Mouse (Mus musculus) neural tube, embryonic 11.5 days (tissue): ENCODE data around the gene Urad. TPM values are rescaled to one million over a fixed set of nuclear protein-coding genes. Genes with fewer than 3 reads are reported as not detected.

Experiments
- ATAC-seq: fragments of 200-750 bp; cut with Nextera tagmentation; 2 replicates; pipeline ENCODE4 v1.8.0; 2017; ENCODE audit warnings: moderate number of reproducible peaks, mild to moderate bottlenecking, moderate TSS enrichment, moderate library complexity; ENCODE audit not compliant: insufficient read depth, low FRiP score, low TSS enrichment
- DNase-seq: peaks from one replicate; pipeline ENCODE4 v3.0.0-alpha.2; 2015; ENCODE audit warnings: low spot score
- H3K27ac ChIP-seq: fragments of 300-500 bp; sonication (generic); 2 replicates; pipeline ENCODE4 v1.5.1; 2014; ENCODE audit warnings: low read depth, mild to moderate bottlenecking, low read length
- H3K27me3 ChIP-seq: fragments of 300-500 bp; sonication (generic); 2 replicates; pipeline ENCODE4 v1.6.1; 2014; ENCODE audit warnings: mild to moderate bottlenecking, low read length, mixed read lengths; ENCODE audit not compliant: control insufficient read depth, insufficient read depth
- H3K36me3 ChIP-seq: fragments of 300-500 bp; sonication (generic); 2 replicates; pipeline ENCODE4 v1.6.1; 2014; ENCODE audit warnings: mild to moderate bottlenecking, low read length, moderate library complexity, mixed read lengths; ENCODE audit not compliant: control insufficient read depth, insufficient read depth
- H3K4me1 ChIP-seq: fragments of 300-500 bp; sonication (generic); 2 replicates; pipeline ENCODE4 v1.6.1; 2014; ENCODE audit warnings: low read length, mixed read lengths; ENCODE audit not compliant: control insufficient read depth, insufficient read depth
- H3K4me2 ChIP-seq: fragments of 300-500 bp; sonication (generic); 2 replicates; pipeline ENCODE4 v1.6.1; 2014; ENCODE audit warnings: low read depth, mild to moderate bottlenecking, moderate library complexity
- H3K4me3 ChIP-seq: fragments of 300-500 bp; sonication (generic); 2 replicates; pipeline ENCODE4 v1.5.1; 2014; ENCODE audit warnings: low read depth, low read length
- H3K9ac ChIP-seq: fragments of 300-500 bp; sonication (generic); 2 replicates; pipeline ENCODE4 v1.6.1; 2014; ENCODE audit warnings: mild to moderate bottlenecking, low read length
- H3K9me3 ChIP-seq: fragments of 300-500 bp; sonication (generic); 2 replicates; pipeline ENCODE4 v1.6.1; 2016; ENCODE audit warnings: low read length; ENCODE audit not compliant: control insufficient read depth
- WGBS: fragments of 180-500 bp; shearing (Covaris S2); extraction: QIAGEN DNeasy Blood & Tissue Kit; methylation state at CpG from one replicate; pipeline ENCODE4 v1.1.7; 2014; 5-methylcytosine and 5-hydroxymethylcytosine counted together
- polyA plus RNA-seq: library from polyadenylated mRNA; unstranded; fragments of >200 nt; fragmentation: Nextera tagmentation; extraction: Ambion mirVana; gene quantifications from 2 replicates; pipeline ENCODE4 v1.2.1, GENCODE M21; 2014

Urad gene
- polyA plus RNA-seq = not detected in 2 replicates

DNA sequence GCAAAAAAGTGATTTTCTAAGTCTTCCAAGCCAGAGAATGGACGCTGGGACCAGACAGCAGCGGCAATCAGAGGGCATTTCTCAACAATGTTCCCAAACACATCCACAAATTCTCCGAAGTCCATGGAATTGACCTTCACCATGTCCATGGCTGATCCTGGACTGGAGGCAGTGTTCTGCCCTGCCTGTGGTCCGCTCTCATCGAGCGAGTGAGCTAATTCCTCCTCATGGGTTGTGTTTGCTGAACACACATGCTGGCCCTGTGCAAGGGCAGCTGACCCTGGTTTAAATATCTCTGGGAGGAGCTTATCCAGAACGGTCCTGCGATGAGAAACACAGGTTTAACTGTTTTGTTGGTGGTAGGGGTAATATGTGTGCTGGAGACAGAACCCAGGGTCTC, at the start of gene Urad:
Gene Urad (minus strand): TSS at position 258 of the 400 bp plus-strand sequence.
- ATAC-seq (no peak), DNase-seq (no peak)
- Histone ChIP-seq H3K4me3 (no peak within 1 kb of the TSS), H3K4me2 (no peak within 1 kb of the TSS), H3K9ac (no peak within 1 kb of the TSS), H3K36me3 (no peaks in the 10 kb centered on the region), H3K27me3 (peaks cover 22% of the 10 kb centered on the region), H3K9me3 (no peaks in the 10 kb centered on the region), H3K4me1 (no peaks in the 10 kb centered on the region), H3K27ac (no peak within 1 kb of the TSS)
- 74% methylated on average over 8 of the region's 8 CpGs for WGBS

DNA sequence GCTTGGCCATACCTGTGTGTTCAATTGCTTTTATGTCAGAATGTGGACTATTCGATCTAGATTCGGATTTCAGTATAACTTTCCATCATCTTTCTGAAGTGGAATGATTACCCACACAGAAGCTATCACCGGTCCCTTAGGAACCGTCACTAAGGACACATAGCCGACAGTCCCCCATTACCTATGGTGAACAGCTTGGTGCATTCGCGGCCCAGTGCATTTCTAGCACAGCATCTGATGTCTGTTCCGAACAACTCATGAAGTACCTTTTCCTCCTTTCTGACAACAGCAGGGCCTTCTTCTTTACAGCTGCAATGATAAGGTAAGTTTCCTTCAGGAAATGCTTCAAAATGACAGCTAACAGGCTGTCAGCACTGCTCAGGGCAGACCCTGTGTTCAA, 48.0 kb upstream of the Urad start:
- Histone ChIP-seq H3K9me3 (no peaks in the 10 kb centered on the region), H3K4me3 (no peak overlapping the region), H3K4me2 (no peak overlapping the region), H3K27ac (no peak overlapping the region), H3K27me3 (no peaks in the 10 kb centered on the region), H3K9ac (no peak overlapping the region), H3K36me3 (no peaks in the 10 kb centered on the region), H3K4me1 (no peaks in the 10 kb centered on the region)
- ATAC-seq (no peak), DNase-seq (no peak)
- 89% methylated on average over 8 of the region's 8 CpGs for WGBS

DNA sequence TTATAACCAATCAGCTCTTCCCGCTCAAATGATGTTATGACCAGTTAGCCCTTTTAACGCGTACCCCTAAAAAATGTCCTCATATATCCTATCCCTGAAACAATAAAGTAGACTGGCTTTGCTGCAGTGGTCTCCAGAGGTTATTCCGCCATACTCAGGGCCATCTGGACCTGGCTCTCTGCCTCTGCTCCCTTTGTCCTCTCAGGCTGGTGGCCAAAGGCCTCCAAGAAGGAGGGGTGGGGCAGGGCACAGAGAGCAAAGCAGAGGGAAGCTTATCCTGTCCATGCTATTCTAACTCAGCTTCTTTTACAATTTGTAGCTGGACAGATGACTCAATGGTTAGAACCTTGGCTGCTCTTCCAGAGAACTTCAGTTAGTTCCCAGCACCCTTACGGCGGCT, 46.0 kb upstream of the Urad start:
- no peaks in the 10 kb centered on the region for H3K27me3 ChIP-seq
- H3K9me3 ChIP-seq = no peaks in the 10 kb centered on the region
- no peaks in the 10 kb centered on the region for H3K36me3 ChIP-seq
- DNase-seq = no peak
- no peak overlapping the region for H3K9ac ChIP-seq
- H3K4me2 ChIP-seq = no peak overlapping the region
- H3K4me1 ChIP-seq = no peaks in the 10 kb centered on the region
- WGBS = 95% methylated on average over 6 of the region's 6 CpGs
- no peak for ATAC-seq
- H3K27ac ChIP-seq = no peak overlapping the region
- no peak overlapping the region for H3K4me3 ChIP-seq

DNA sequence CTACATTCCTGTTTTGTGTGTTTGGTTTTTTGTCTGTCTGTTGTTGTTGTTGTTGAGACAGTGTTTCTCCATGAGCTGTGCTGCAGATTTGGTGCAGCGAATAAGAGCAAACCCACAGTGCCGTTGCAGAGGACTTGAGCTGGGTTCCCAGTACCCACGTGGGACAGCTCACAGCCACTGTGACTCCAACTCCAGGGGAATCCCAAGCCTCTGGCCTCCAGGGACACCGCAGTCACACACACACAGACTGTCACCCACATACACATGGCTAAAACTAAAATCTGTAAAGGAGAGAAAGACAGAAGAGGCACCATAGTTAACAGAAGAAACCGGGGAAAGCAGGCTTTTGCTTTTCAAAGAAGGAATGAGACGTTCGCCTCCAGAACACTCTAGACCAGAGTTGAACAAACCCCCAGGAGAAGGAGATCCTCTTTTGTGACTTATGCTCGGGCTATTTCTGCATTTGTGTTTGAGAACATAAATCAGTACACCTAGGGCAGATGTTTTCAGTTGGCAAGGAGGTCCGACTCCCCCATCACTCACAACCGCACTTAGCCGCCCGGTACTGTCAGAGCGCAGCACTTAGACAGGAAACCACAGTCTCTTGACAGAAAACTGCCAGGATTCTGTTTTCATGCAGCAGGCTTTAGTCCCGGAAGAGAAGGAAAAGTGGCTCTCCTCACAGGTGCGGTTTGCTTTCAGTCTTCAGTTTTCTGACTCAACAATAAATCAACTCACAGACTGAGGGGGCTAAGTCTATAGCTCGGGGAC, 43.9 kb upstream of the Urad start:
- no peaks in the 10 kb centered on the region for H3K9me3 ChIP-seq
- ATAC-seq (no peak), DNase-seq (no peak)
- H3K27me3 ChIP-seq = no peaks in the 10 kb centered on the region
- H3K4me3 ChIP-seq = no peak overlapping the region
- 70% methylated on average over 16 of the region's 16 CpGs for WGBS
- no peak overlapping the region for H3K27ac ChIP-seq
- no peaks in the 10 kb centered on the region for H3K36me3 ChIP-seq
- no peak overlapping the region for H3K4me2 ChIP-seq
- no peaks in the 10 kb centered on the region for H3K4me1 ChIP-seq
- H3K9ac ChIP-seq = no peak overlapping the region

DNA sequence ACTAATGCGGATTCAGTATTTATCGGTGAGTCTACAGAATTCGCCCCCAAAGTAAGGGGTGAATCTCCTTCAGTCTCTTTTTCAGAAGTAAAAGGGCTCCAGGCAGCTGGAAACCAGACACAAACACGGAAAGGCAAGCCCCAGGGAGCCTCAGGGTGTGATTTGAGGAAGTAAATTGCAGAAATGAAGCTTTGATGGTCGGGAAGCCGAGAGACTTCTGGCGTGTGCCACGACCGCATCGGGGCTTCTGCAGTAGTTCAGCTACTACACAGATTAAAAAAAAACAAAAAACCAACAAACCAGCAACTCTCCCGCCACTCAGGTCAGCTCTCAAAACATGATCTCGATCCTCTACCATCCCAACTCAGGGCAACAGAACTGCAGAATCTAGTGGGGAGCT, 40.8 kb upstream of the Urad start:
- Histone ChIP-seq H3K9ac (no peak overlapping the region), H3K4me2 (no peak overlapping the region), H3K9me3 (no peaks in the 10 kb centered on the region), H3K4me3 (no peak overlapping the region), H3K27ac (no peak overlapping the region), H3K27me3 (no peaks in the 10 kb centered on the region), H3K36me3 (no peaks in the 10 kb centered on the region), H3K4me1 (no peaks in the 10 kb centered on the region)
- ATAC-seq (no peak), DNase-seq (no peak)
- 77% methylated on average over 12 of the region's 12 CpGs for WGBS

DNA sequence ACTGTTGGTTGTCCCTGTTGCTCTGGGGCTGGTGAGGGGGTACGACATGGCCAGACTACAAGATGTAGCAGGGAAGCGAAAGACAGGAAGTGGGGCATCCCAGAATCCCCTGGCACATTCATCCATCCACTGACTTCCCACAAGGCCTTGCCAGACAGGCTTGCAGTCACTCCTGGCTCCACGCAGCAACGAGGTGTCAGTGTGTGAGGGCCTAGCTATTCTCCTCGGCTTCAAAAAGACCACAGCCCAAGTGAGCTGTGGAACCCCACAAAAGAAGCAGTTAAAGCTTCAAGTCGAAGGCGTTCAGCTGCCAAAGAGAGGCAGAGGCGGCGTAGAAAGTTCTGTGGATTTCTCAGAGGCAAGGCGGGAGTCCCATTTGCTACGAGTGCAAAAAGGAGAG, 36.2 kb upstream of the Urad start:
- WGBS = 90% methylated on average over 11 of the region's 11 CpGs
- no peak for ATAC-seq
- H3K4me3 ChIP-seq = no peak overlapping the region
- H3K4me1 ChIP-seq = no peaks in the 10 kb centered on the region
- no peak overlapping the region for H3K9ac ChIP-seq
- no peaks in the 10 kb centered on the region for H3K9me3 ChIP-seq
- H3K27me3 ChIP-seq = no peaks in the 10 kb centered on the region
- no peak overlapping the region for H3K27ac ChIP-seq
- no peak overlapping the region for H3K4me2 ChIP-seq
- DNase-seq = no peak
- no peaks in the 10 kb centered on the region for H3K36me3 ChIP-seq

DNA sequence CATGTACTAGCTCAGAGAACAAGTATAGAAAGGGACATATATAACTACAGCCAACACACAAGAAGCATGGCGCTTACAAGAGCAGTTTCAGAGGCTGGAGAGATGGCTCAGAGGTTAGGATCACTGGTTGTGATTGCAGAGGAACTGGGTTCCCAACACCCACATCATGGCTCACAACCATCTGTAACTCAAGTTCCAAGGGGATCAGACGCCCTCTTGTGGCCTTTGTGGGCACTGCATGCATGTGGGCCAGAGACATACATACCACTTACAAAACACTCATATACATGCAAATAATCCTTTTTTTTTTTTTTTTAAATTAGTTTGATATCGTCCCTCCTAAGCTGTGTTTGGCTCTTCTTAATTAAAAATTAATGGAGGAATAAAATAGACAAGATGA, 35.3 kb upstream of the Urad start:
- Histone ChIP-seq H3K9ac (no peak overlapping the region), H3K4me2 (no peak overlapping the region), H3K4me1 (no peaks in the 10 kb centered on the region), H3K4me3 (no peak overlapping the region), H3K9me3 (no peaks in the 10 kb centered on the region), H3K36me3 (no peaks in the 10 kb centered on the region), H3K27ac (no peak overlapping the region), H3K27me3 (no peaks in the 10 kb centered on the region)
- DNase-seq (peak; percentile 41), ATAC-seq (no peak)
- WGBS = 41% methylated on average over 3 of the region's 3 CpGs

DNA sequence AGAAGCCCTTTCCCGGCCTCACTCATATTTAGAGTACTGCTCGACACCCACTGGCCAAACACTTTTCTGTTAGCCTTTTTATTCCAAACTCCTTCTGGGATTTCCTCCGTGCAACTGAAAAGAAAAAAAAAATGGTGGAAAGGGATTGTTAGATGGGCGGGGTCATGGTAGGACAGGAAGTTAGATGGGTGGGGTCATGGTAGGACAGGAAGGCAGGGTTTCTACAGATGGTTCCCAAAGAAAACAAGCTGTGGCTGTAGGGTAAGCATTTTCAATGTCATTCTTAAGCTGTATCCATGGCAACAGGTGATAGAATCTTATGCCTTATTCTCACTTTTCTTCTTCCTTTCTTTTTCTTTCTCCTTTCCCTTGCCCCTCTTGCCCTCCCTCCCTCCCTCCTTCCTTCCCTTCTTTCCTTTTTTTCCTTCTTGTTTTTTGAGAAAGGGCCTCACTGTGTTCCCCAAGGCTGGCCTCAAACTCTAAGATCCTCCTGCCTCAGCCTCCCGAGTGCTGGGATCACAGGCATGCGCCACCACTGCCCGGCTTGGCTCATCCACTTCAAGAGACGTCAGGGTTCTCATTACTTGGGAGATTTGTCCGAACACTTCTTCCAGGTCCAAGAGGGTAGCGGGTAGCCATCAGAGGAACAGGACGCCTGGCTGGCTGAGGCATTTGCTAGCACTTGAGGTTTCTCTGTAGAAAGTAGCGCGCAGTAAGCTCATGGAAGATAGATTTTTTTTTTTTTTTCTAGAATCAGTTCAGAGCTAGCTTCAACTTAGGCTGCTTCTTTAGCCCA, 34.2 kb upstream of the Urad start:
- DNase-seq (no peak), ATAC-seq (no peak)
- Histone ChIP-seq H3K27me3 (no peaks in the 10 kb centered on the region), H3K4me1 (no peaks in the 10 kb centered on the region), H3K27ac (no peak overlapping the region), H3K36me3 (no peaks in the 10 kb centered on the region), H3K9me3 (no peaks in the 10 kb centered on the region), H3K4me2 (no peak overlapping the region), H3K4me3 (no peak overlapping the region), H3K9ac (no peak overlapping the region)
- WGBS = 92% methylated on average over 13 of the region's 13 CpGs

DNA sequence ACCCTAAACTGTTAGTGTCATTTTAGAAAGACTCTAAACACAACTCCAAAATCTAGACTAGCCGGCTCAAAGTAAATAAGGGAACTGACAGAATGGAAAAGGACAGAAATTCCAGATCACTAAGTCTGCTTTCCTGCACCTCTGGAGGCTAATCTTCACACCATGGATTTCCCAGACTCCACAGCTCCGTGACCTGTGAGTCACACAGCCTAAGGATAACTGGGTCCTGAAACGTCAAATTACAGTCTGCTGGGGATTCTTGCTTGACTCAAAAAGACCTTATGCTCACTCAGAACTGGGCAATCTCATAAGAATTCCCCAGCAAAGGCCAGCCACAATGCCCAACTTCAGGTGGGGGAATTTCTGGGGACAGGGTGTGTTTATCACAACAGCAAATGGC, 33.5 kb upstream of the Urad start:
- Histone ChIP-seq H3K27me3 (no peaks in the 10 kb centered on the region), H3K9ac (no peak overlapping the region), H3K4me3 (no peak overlapping the region), H3K36me3 (no peaks in the 10 kb centered on the region), H3K9me3 (no peaks in the 10 kb centered on the region), H3K4me2 (no peak overlapping the region), H3K27ac (no peak overlapping the region), H3K4me1 (no peaks in the 10 kb centered on the region)
- no peak for ATAC-seq
- WGBS = 81% methylated on average over 3 of the region's 3 CpGs
- no peak for DNase-seq
